Mouse (Mus musculus) cerebellum, adult 2 months (tissue): ENCODE measurements around the gene Sp3.

Experiments used
- CTCF ChIP-seq: fragments of 200-500 bp; IDR thresholded peaks from 2 replicates; pipeline ENCODE4 v1.5.1; 2011; ENCODE audit warnings: low read depth, mild to moderate bottlenecking, control low read depth, low read length, moderate library complexity, borderline replicate concordance; ENCODE audit not compliant: insufficient read depth
- POLR2A ChIP-seq: fragments of 200-500 bp; IDR thresholded peaks from 2 replicates; pipeline ENCODE4 v1.6.1; 2011; ENCODE audit warnings: low read length, control low read depth, borderline replicate concordance; ENCODE audit not compliant: insufficient read depth

- TF ChIP-seq POLR2A (no peak), CTCF (no peak)
Observed at GRCm38 (mm10) chr2:73000194-73000593, 19.9 kb upstream of the Sp3 start.
